Mouse (Mus musculus) small intestine, adult 2 months (tissue): ENCODE measurements around the gene C5ar2.

ENCODE experiments used
- CTCF ChIP-seq: fragments of 200-500 bp; IDR thresholded peaks from 2 replicates; pipeline ENCODE4 v1.5.1; 2012; ENCODE audit warnings: low read depth, mild to moderate bottlenecking, control low read depth, inconsistent platforms, low read length, moderate library complexity, mixed read lengths; ENCODE audit not compliant: insufficient replicate concordance, insufficient read length; ENCODE audit errors: extremely low read depth
- POLR2A ChIP-seq: fragments of 200-500 bp; IDR thresholded peaks from 2 replicates; pipeline ENCODE4 v1.6.1; 2012; ENCODE audit warnings: low read depth, mild to moderate bottlenecking, control low read depth, inconsistent platforms, low read length, moderate library complexity

DNA sequence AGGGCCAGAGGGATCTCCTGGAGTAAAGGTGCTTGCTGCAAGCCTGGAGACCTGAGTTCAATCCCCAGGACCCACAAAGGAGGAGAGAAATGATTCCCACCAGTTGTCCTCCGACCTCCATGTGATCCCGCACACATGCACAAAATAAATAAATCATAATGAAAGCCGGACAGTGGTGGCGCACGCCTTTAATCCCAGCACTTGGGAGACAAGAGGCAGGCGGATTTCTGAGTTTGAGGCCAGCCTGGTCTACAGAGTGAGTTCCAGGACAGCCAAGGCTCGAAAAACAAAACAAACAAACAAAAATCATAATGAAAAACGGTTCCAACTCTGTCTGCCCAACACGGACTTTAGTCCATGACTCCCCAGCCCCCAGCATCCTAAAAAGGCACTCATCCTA lies 41.0 kb upstream of the C5ar2 start:
- TF ChIP-seq CTCF (no peak), POLR2A (no peak)
